Mouse (Mus musculus): ENCODE results near the gene Btbd35f8. TPM values are rescaled to one million over a fixed set of nuclear protein-coding genes. Genes with fewer than 3 reads are reported as not detected.
"Not testable (repeated sequence)": the region's sequence is repeated elsewhere in the genome, so short reads cannot be mapped to it uniquely, and the experiment has no call there.

Gene Btbd35f8
- not detected in 2 replicates for total RNA-seq (2021)
- long read RNA-seq: 0 reads

DNA sequence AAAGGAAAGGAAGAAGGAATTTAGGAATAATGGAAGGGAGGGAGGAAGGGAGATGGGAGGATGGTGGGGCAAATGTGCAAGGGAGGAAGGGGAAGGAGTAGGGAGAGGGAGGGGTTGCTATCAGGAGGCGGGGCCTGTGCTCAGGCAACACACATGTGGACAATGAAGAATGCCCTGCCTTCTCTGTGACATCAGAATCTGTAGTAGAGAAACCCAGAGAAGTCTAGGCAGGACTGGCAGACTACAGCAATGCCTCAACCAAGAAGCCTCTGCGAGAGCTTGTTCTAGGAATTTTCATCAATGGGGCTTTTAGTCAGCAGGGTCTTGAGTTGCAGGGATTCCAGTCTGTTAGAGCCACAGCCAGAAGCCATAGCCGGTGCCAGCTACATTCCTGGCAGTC lies at the start of gene Btbd35f8:
Gene Btbd35f8 (plus strand): TSS at position 301 of the 400 bp plus-strand sequence.
- not testable (repeated sequence) for DNase-seq

Other genes with a start within 250 kb of the Btbd35f8 start
- not detected in 2 replicates for gene Spin2g, start 211.8 kb upstream of the Btbd35f8 start, total RNA-seq (2021)

Data from adrenal gland, postnatal 25 days (tissue).